Mouse (Mus musculus) cerebellum, postnatal 4 days (tissue): ENCODE data around the gene Sync.

Experiments
- DNase-seq, 2 experiments: peaks; one replicate each; pipeline ENCODE4 v3.0.0; 2022; ENCODE audit warnings: low spot score in 2 of 2, mixed read lengths in 1 of 2

Sync gene

GRCm38 (mm10) chr4:129263225-129264021, 24.0 kb upstream of the Sync start:
- DNase-seq: no peak

GRCm38 (mm10) chr4:129266191-129266590, 21.2 kb upstream of the Sync start:
- no peak for DNase-seq

- DNase-seq: no peak
Measured at GRCm38 (mm10) chr4:129266821-129267220, 20.6 kb upstream of the Sync start.

GRCm38 (mm10) chr4:129268698-129269097, 18.7 kb upstream of the Sync start:
- no peak for DNase-seq

- no peak for DNase-seq
Measured at GRCm38 (mm10) chr4:129271991-129272755, 15.2 kb upstream of the Sync start.

- peak in 1 of 2 experiments; percentile 68 for DNase-seq
Measured at GRCm38 (mm10) chr4:129272756-129273046, 14.7 kb upstream of the Sync start.

GRCm38 (mm10) chr4:129276453-129276865, 11.0 kb upstream of the Sync start:
- DNase-seq: peak; percentile 98

GRCm38 (mm10) chr4:129282786-129283185, 4.6 kb upstream of the Sync start:
- DNase-seq: no peak

- no peak for DNase-seq
Measured at GRCm38 (mm10) chr4:129283226-129283625, 4.2 kb upstream of the Sync start.

GRCm38 (mm10) chr4:129284685-129285084, 2.7 kb upstream of the Sync start:
- no peak for DNase-seq

GRCm38 (mm10) chr4:129286001-129286682, 1.3 kb upstream of the Sync start:
- no peak for DNase-seq

GRCm38 (mm10) chr4:129286683-129287471, 540 bp upstream of the Sync start:
- DNase-seq: no peak

GRCm38 (mm10) chr4:129288067-129288466, 650 bp downstream of the Sync start:
- no peak for DNase-seq

- DNase-seq: no peak
Measured at GRCm38 (mm10) chr4:129289671-129290070, 2.3 kb downstream of the Sync start.

GRCm38 (mm10) chr4:129292831-129293230, 5.4 kb downstream of the Sync start:
- no peak for DNase-seq

GRCm38 (mm10) chr4:129293702-129294101, 6.3 kb downstream of the Sync start:
- no peak for DNase-seq

GRCm38 (mm10) chr4:129295188-129295587, 7.8 kb downstream of the Sync start:
- DNase-seq: no peak

GRCm38 (mm10) chr4:129296066-129296465, 8.6 kb downstream of the Sync start:
- no peak for DNase-seq

- DNase-seq: no peak
Measured at GRCm38 (mm10) chr4:129297724-129298123, 10.3 kb downstream of the Sync start.

GRCm38 (mm10) chr4:129299121-129299520, 11.7 kb downstream of the Sync start:
- no peak for DNase-seq

- no peak for DNase-seq
Measured at GRCm38 (mm10) chr4:129303401-129303800, 16.0 kb downstream of the Sync start.

GRCm38 (mm10) chr4:129303816-129304215, 16.4 kb downstream of the Sync start:
- DNase-seq: no peak
